Mouse (Mus musculus): ENCODE results near the gene Gm10337. TPM values are rescaled to one million over a fixed set of nuclear protein-coding genes. Genes with fewer than 3 reads are reported as not detected.

Gene Gm10337
- polyA plus RNA-seq, 1 experiment, result not detected

- no peak for TF ChIP-seq REST (IDR thresholded peaks at IDR 0.05; ENCODE audit: insufficient read depth, insufficient read length)
- Histone ChIP-seq H3K36me3 (ENCODE audit: control insufficient read depth, insufficient read depth) (peaks cover 13% of the 10 kb centered on the region), H3K4me3 (no peak overlapping the region)
Measured at GRCm38 (mm10) chr15:102468675-102469370, 34.7 kb upstream of the Gm10337 start.

DNA sequence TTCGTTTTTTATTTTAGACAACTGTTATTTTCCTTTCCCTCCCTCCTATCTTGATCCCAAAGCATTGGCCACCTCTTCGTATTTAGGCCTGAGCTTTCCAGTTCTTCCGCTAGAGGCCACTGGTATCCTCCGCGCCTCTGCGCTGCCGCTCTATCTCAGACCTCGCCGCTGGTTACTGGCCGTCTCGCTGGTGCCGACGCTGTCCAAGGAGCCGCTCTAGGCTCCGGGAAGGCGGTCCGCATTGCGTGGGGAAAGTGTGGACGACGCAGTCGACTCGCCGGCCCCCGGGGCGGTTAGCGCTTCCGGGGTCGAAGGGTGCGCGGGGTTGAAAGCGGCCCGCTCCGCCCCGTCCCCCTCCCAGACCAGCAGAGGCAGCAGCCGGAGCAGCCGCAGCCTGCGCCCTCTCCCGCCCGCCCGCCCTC, 33.3 kb upstream of the Gm10337 start, which contains the start of gene Pcbp2:
Pcbp2 (plus strand) TSS at position 357 of the 422 bp plus-strand sequence.
- H3K4me2 ChIP-seq (ENCODE audit: low read depth), result peak within 1 kb of the TSS; percentile 80

More at GRCm38 (mm10) chr15:102468675-102469370, 34.7 kb upstream of the Gm10337 start:
- no peak overlapping the region for H3K4me2 ChIP-seq (ENCODE audit: low read depth)
- no peaks in the 10 kb centered on the region for H3K27me3 ChIP-seq (ENCODE audit: control insufficient read depth, insufficient read depth, insufficient read length)
- H3ac ChIP-seq (ENCODE audit: control insufficient read depth, insufficient read length), result no peak overlapping the region
- peaks cover 31% of the 10 kb centered on the region for H3K79me2 ChIP-seq (ENCODE audit: control insufficient read depth, insufficient read depth)

GRCm38 (mm10) chr15:102470605-102471294, 32.8 kb upstream of the Gm10337 start:
- TF ChIP-seq MYOD1 (IDR thresholded peaks at IDR 0.05; ENCODE audit: control insufficient read depth in 1 of 3, insufficient read length in 2 of 3, low read depth in 2 of 3) (peak in 1 of 3 experiments; percentile 37), MAX (IDR thresholded peaks at IDR 0.05; ENCODE audit: low read depth) (no peak), POLR2A (IDR thresholded peaks at IDR 0.05; ENCODE audit: insufficient read length, low read depth) (peak; percentile 50), POLR2AphosphoS2 (IDR thresholded peaks at IDR 0.05; ENCODE audit: insufficient read length, low read depth) (peak; percentile 19), E2F4 (IDR thresholded peaks at IDR 0.05; ENCODE audit: insufficient read depth) (peak; percentile 6), USF1 (IDR thresholded peaks at IDR 0.05; ENCODE audit: low read depth) (no peak), MYOG (IDR thresholded peaks at IDR 0.05; ENCODE audit: control insufficient read depth in 1 of 3, insufficient read depth in 1 of 3, insufficient read length in 2 of 3, low read depth in 2 of 3) (peak in 1 of 3 experiments; percentile 45)
- Histone ChIP-seq H3ac (ENCODE audit: control insufficient read depth, insufficient read length) (peak overlapping the region; percentile 27), H3K79me2 (ENCODE audit: control insufficient read depth, insufficient read depth) (peaks cover 50% of the 10 kb centered on the region), H3K4me2 (ENCODE audit: low read depth) (no peak overlapping the region), H3K27me3 (ENCODE audit: control insufficient read depth, insufficient read depth, insufficient read length) (no peaks in the 10 kb centered on the region), H3K4me3 (peak overlapping the region; percentile 70), H3K36me3 (ENCODE audit: control insufficient read depth, insufficient read depth) (peaks cover 32% of the 10 kb centered on the region)

More for the DNA sequence above, 33.3 kb upstream of the Gm10337 start, which contains the start of gene Pcbp2:
- Histone ChIP-seq H3K79me2 (ENCODE audit: control insufficient read depth, insufficient read depth) (peaks cover 45% of the 10 kb centered on the region), H3K4me3 (peak within 1 kb of the TSS; percentile 70), H3ac (ENCODE audit: control insufficient read depth, insufficient read length) (peak within 1 kb of the TSS; percentile 27), H3K36me3 (ENCODE audit: control insufficient read depth, insufficient read depth) (peaks cover 27% of the 10 kb centered on the region), H3K27me3 (ENCODE audit: control insufficient read depth, insufficient read depth, insufficient read length) (no peaks in the 10 kb centered on the region)
- no peak for TF ChIP-seq USF1 (IDR thresholded peaks at IDR 0.05; ENCODE audit: low read depth)
- peak; percentile 52 for TF ChIP-seq E2F4 (IDR thresholded peaks at IDR 0.05; ENCODE audit: insufficient read depth)
- TF ChIP-seq TCF12 (IDR thresholded peaks at IDR 0.05; ENCODE audit: insufficient read depth, poor library complexity, severe bottlenecking), result no peak
- TF ChIP-seq MYOG (IDR thresholded peaks at IDR 0.05; ENCODE audit: control insufficient read depth in 1 of 3, insufficient read depth in 1 of 3, insufficient read length in 2 of 3, low read depth in 2 of 3), result peak in 2 of 3 experiments; percentile 15 to 64
- peak; percentile 64 for TF ChIP-seq POLR2A (IDR thresholded peaks at IDR 0.05; ENCODE audit: insufficient read length, low read depth)
- peak; percentile 82 for TF ChIP-seq SRF (IDR thresholded peaks at IDR 0.05; ENCODE audit: control insufficient read depth, insufficient read length, low read depth)
- peak in 1 of 3 experiments; percentile 37 for TF ChIP-seq MYOD1 (IDR thresholded peaks at IDR 0.05; ENCODE audit: control insufficient read depth in 1 of 3, insufficient read length in 2 of 3, low read depth in 2 of 3)
- peak; percentile 87 for TF ChIP-seq POLR2AphosphoS2 (IDR thresholded peaks at IDR 0.05; ENCODE audit: insufficient read length, low read depth)

DNA sequence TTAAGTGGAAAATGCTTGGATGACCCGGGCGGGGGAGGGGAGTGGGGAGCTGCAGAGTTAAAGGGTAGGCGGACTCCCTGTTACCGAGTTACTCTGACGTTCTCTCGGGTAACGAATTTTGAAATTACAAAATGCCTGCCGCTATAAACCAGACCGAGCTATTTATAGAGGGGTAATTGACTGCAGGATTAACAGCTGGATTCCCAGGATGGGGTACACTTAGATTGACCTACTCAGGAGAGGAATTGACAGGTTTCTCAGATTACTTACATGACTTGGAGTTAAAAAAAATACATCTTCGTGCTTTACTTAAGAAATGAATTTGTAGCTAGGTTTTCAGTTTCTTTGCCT, 32.3 kb upstream of the Gm10337 start:
- Histone ChIP-seq H3ac (ENCODE audit: control insufficient read depth, insufficient read length) (peak overlapping the region; percentile 27), H3K27me3 (ENCODE audit: control insufficient read depth, insufficient read depth, insufficient read length) (no peaks in the 10 kb centered on the region), H3K79me2 (ENCODE audit: control insufficient read depth, insufficient read depth) (peaks cover 55% of the 10 kb centered on the region), H3K36me3 (ENCODE audit: control insufficient read depth, insufficient read depth) (peaks cover 37% of the 10 kb centered on the region), H3K4me3 (peak overlapping the region; percentile 70), H3K4me2 (ENCODE audit: low read depth) (peak overlapping the region; percentile 80)
- TF ChIP-seq POLR2AphosphoS2 (IDR thresholded peaks at IDR 0.05; ENCODE audit: insufficient read length, low read depth) (no peak), TCF3 (IDR thresholded peaks at IDR 0.05; ENCODE audit: insufficient read length, low read depth) (no peak), USF1 (IDR thresholded peaks at IDR 0.05; ENCODE audit: low read depth) (no peak), SRF (IDR thresholded peaks at IDR 0.05; ENCODE audit: control insufficient read depth, insufficient read length, low read depth) (no peak), REST (IDR thresholded peaks at IDR 0.05; ENCODE audit: insufficient read depth, insufficient read length) (no peak), POLR2A (IDR thresholded peaks at IDR 0.05; ENCODE audit: insufficient read length, low read depth) (no peak), MAX (IDR thresholded peaks at IDR 0.05; ENCODE audit: low read depth) (no peak), TCF12 (IDR thresholded peaks at IDR 0.05; ENCODE audit: insufficient read depth, poor library complexity, severe bottlenecking) (no peak), E2F4 (IDR thresholded peaks at IDR 0.05; ENCODE audit: insufficient read depth) (no peak), MYOG (IDR thresholded peaks at IDR 0.05; ENCODE audit: control insufficient read depth in 1 of 3, insufficient read depth in 1 of 3, insufficient read length in 2 of 3, low read depth in 2 of 3) (no peak), MYOD1 (IDR thresholded peaks at IDR 0.05; ENCODE audit: control insufficient read depth in 1 of 3, insufficient read length in 2 of 3, low read depth in 2 of 3) (no peak), CEBPB (IDR thresholded peaks at IDR 0.05; ENCODE audit: insufficient read depth, poor library complexity, severe bottlenecking) (no peak)

DNA sequence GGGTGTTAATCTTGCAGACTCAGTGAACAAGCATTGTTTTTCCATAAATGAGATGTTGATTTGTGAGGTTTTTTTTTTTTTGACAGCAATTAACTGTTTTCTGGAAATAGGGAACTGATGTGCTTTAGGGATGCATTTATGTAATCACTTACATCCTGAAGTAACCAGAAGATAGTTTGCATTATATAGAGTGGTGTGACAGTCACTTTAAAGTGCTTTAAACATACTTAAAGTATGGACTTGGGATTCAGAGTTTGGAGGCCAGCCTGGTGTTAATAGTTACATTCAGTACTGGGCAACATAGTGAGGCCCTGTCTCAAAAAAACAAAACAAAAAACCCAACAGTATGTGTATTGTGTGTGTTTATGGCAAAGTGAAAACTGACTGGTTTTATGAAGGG, 31.8 kb upstream of the Gm10337 start:
- H3K4me2 ChIP-seq (ENCODE audit: low read depth), result peak overlapping the region; percentile 80
- H3K4me3 ChIP-seq, result peak overlapping the region; percentile 70
- H3K36me3 ChIP-seq (ENCODE audit: control insufficient read depth, insufficient read depth), result peaks cover 42% of the 10 kb centered on the region
- peaks cover 60% of the 10 kb centered on the region for H3K79me2 ChIP-seq (ENCODE audit: control insufficient read depth, insufficient read depth)
- no peak for TF ChIP-seq MYOD1 (IDR thresholded peaks at IDR 0.05; ENCODE audit: control insufficient read depth in 1 of 3, insufficient read length in 2 of 3, low read depth in 2 of 3)
- no peak for TF ChIP-seq MAX (IDR thresholded peaks at IDR 0.05; ENCODE audit: low read depth)
- no peak for TF ChIP-seq USF1 (IDR thresholded peaks at IDR 0.05; ENCODE audit: low read depth)
- TF ChIP-seq TCF3 (IDR thresholded peaks at IDR 0.05; ENCODE audit: insufficient read length, low read depth), result no peak
- no peak for TF ChIP-seq CEBPB (IDR thresholded peaks at IDR 0.05; ENCODE audit: insufficient read depth, poor library complexity, severe bottlenecking)
- TF ChIP-seq TCF12 (IDR thresholded peaks at IDR 0.05; ENCODE audit: insufficient read depth, poor library complexity, severe bottlenecking), result no peak
- TF ChIP-seq POLR2AphosphoS2 (IDR thresholded peaks at IDR 0.05; ENCODE audit: insufficient read length, low read depth), result no peak
- no peak for TF ChIP-seq SRF (IDR thresholded peaks at IDR 0.05; ENCODE audit: control insufficient read depth, insufficient read length, low read depth)
- no peak for TF ChIP-seq E2F4 (IDR thresholded peaks at IDR 0.05; ENCODE audit: insufficient read depth)
- no peak for TF ChIP-seq POLR2A (IDR thresholded peaks at IDR 0.05; ENCODE audit: insufficient read length, low read depth)
- no peak for TF ChIP-seq MYOG (IDR thresholded peaks at IDR 0.05; ENCODE audit: control insufficient read depth in 1 of 3, insufficient read depth in 1 of 3, insufficient read length in 2 of 3, low read depth in 2 of 3)
- H3K27me3 ChIP-seq (ENCODE audit: control insufficient read depth, insufficient read depth, insufficient read length), result no peaks in the 10 kb centered on the region
- no peak overlapping the region for H3ac ChIP-seq (ENCODE audit: control insufficient read depth, insufficient read length)
